Mouse (Mus musculus) spleen, adult 2 months (tissue): ENCODE data around the gene Hectd4. TPM values are rescaled to one million over a fixed set of nuclear protein-coding genes. Genes with fewer than 3 reads are reported as not detected.

Source experiments
- DNase-seq, 2 experiments: peaks; one replicate each; pipeline versions ENCODE4 v3.0.0 to v3.0.0-alpha.2; 2012 to 2021; ENCODE audit warnings: low spot score in 2 of 2, low read depth in 1 of 2
- H3K27ac ChIP-seq: fragments of 200-500 bp; 2 replicates; pipeline ENCODE4 v1.5.1; 2012; ENCODE audit warnings: low read length, inconsistent platforms; ENCODE audit not compliant: insufficient read depth
- H3K27me3 ChIP-seq: fragments of 200-500 bp; 2 replicates; pipeline ENCODE4 v1.6.1; 2012; ENCODE audit warnings: mild to moderate bottlenecking, moderate library complexity, low read length, inconsistent platforms; ENCODE audit not compliant: control insufficient read depth, insufficient read depth
- H3K36me3 ChIP-seq: fragments of 200-500 bp; 2 replicates; pipeline ENCODE4 v1.6.1; 2012; ENCODE audit warnings: mild to moderate bottlenecking, low read length, inconsistent platforms; ENCODE audit not compliant: control insufficient read depth, insufficient read depth
- H3K4me1 ChIP-seq: fragments of 200-500 bp; 2 replicates; pipeline ENCODE4 v1.6.1; 2011; ENCODE audit warnings: inconsistent platforms; ENCODE audit not compliant: control insufficient read depth, insufficient read depth, insufficient read length
- H3K4me3 ChIP-seq: fragments of 200-500 bp; 2 replicates; pipeline ENCODE4 v1.5.1; 2011; ENCODE audit warnings: mild to moderate bottlenecking, inconsistent platforms; ENCODE audit not compliant: insufficient read depth, insufficient read length; ENCODE audit errors: extremely low read depth
- CTCF ChIP-seq: fragments of 200-500 bp; IDR thresholded peaks from 2 replicates; pipeline ENCODE4 v1.5.1; 2011; ENCODE audit warnings: mild to moderate bottlenecking, inconsistent platforms; ENCODE audit not compliant: insufficient read depth, insufficient read length, insufficient replicate concordance; ENCODE audit errors: extremely low read depth
- POLR2A ChIP-seq: fragments of 200-500 bp; IDR thresholded peaks from 2 replicates; pipeline ENCODE4 v1.6.1; 2011; ENCODE audit warnings: low read depth, low read length, inconsistent platforms
- WGBS: fragments of 180-500 bp; shearing (Covaris S2); methylation state at CpG from one replicate; pipeline ENCODE4 v1.1.7; 2018; 5-methylcytosine and 5-hydroxymethylcytosine counted together
- polyA plus RNA-seq: library from polyadenylated mRNA; depleted of rRNA; stranded (reverse); fragments of >200 nt; gene quantifications from 2 replicates; pipeline ENCODE4 v1.2.3, GENCODE M21; 2012; rRNA removed

Gene Hectd4
- 28.1 and 28.4 TPM in 2 replicates for polyA plus RNA-seq

DNA sequence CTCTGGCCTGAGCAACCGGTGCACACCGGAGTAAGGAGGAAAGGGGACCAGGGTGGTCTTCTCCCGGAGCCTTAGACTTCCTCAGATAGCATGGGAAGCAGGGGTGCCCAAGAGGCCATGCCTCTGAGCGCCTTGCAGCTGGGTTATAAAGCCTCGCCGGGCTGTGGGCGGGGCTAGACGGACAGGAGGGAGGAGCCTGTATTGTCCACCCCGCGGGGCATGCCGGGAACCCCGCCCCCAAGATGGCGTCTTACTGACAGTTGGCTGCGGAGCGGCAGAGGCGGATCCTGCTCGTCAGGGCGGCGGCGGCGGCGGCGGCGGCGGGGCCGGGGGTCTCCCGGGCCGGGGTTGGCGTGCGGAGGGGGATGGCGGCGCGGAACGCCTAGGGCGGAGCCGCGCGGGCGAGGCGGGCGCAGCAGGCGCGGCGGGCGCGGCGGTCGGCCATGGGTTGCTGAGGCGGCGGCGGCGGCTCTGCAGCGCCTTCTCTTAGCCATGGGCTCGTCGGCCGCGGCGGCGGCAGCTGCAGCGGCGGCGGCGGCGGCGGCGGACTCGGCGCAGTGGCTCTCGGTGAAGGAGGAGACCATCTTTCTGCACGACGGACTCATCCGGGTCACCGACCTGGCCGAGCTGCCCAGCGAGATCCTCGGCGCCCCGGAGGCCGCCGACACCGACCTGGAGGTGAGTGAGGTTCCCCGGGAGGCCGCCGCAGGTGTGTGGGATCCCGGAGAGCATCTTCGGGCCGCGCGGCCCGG lies at the start of gene Hectd4:
Gene Hectd4, plus strand, starts transcription at position 240 of the 752 bp plus-strand sequence.
- WGBS = 3% methylated on average over 76 of the region's 90 CpGs
- Histone ChIP-seq H3K4me1 (peaks cover 2% of the 10 kb centered on the region; the same call in 1 of the 2 replicates), H3K36me3 (no peaks in the 10 kb centered on the region), H3K4me3 (peak within 1 kb of the TSS; percentile 67), H3K27me3 (no peaks in the 10 kb centered on the region), H3K27ac (peak within 1 kb of the TSS; percentile 62)
- TF ChIP-seq POLR2A (peak; percentile 41), CTCF (no peak)
- DNase-seq = peak; percentile 81 to 98

DNA sequence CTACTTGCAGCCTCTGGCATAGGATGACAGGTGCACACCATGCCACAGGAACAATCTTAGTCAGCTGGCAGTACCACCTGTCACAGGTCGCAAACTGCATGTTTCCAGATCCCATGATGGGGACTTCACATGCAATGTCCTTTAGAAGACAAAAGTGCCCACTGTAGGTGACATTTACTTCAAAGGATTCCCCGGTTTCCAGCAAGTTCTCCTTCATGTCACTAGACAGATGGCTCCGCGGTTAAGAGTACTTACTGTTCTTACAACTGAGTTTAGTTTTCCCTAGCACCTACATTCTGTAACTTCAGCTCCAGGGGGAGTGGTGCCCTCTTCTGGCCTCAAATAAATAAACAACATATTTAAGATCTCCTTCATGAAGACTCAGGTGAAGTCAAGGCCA lies 47.2 kb upstream of the Hectd4 start:
- DNase-seq = no peak
- H3K4me3 ChIP-seq = no peak overlapping the region
- H3K4me1 ChIP-seq = no peaks in the 10 kb centered on the region
- H3K36me3 ChIP-seq = peaks cover 2% of the 10 kb centered on the region; the same call in 1 of the 2 replicates
- no peak overlapping the region for H3K27ac ChIP-seq
- TF ChIP-seq CTCF (no peak), POLR2A (no peak)
- H3K27me3 ChIP-seq = no peaks in the 10 kb centered on the region
- 74% methylated on average over 4 of the region's 4 CpGs for WGBS

DNA sequence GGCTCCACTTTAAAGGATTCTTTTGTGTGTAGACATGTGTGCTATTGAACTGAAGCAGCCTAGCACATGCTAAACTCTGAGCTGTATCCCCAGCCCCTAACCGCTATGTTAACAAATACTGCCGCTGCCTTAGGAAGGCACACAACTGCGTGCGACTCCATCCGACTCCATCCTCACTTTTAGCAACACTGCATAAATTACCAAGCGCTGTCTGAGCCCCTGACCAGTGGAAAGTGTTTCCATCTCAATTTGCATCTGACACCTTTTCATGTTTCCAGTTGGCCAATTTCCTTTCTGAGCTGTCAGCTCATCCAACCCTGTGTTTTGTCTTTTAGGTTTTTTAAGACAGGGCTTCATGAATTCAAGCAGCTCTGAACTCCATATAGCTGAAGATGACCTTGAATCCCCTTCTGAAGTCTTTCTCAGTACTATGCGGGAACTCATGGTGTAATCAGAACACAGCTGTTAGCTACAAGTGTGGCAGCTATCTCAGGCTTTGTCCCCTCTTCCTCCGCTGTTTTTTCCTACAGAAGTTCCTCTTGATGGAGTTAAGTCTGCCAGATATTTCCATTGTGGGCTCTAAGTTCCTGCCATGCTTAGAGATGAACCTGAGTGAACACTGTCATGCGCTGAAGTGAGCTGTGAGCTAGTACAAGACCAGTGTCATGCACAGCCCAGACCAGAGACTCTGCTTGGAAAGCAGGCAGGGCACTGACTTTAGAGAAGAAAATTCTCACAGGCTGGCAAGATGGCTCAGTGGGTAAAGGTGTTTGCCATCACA lies 40.8 kb upstream of the Hectd4 start:
- DNase-seq = no peak
- Histone ChIP-seq H3K4me3 (no peak overlapping the region), H3K27me3 (no peaks in the 10 kb centered on the region), H3K36me3 (no peaks in the 10 kb centered on the region), H3K27ac (no peak overlapping the region), H3K4me1 (no peaks in the 10 kb centered on the region; the same call in 1 of the 2 replicates)
- WGBS = 87% methylated on average over 9 of the region's 9 CpGs
- TF ChIP-seq POLR2A = no peak
- TF ChIP-seq CTCF = no peak

DNA sequence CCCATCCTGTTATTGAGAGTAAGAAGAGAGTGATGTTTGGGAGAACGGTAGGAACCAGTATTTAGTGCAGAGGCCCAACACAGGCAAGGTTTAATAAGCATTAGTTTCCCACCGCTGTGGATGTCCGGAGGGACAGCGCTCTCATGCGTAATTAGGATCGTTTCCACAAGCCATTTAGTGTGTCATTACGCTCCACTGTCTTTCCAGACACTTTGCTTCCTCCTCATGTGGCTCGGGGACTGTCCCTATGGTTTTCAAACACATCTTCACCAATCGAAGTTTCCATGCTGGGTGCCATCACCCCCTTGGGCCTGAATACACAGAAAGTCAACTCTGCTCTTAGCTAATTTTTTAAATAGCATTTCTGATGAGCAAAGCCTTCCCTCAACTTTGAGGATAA lies 36.8 kb upstream of the Hectd4 start:
- no peaks in the 10 kb centered on the region for H3K27me3 ChIP-seq
- no peak overlapping the region for H3K27ac ChIP-seq
- no peak overlapping the region for H3K4me3 ChIP-seq
- 86% methylated on average over 9 of the region's 9 CpGs for WGBS
- no peaks in the 10 kb centered on the region for H3K36me3 ChIP-seq
- H3K4me1 ChIP-seq = peaks cover 2% of the 10 kb centered on the region; the same call in 1 of the 2 replicates
- TF ChIP-seq POLR2A = no peak
- no peak for TF ChIP-seq CTCF
- DNase-seq = no peak

DNA sequence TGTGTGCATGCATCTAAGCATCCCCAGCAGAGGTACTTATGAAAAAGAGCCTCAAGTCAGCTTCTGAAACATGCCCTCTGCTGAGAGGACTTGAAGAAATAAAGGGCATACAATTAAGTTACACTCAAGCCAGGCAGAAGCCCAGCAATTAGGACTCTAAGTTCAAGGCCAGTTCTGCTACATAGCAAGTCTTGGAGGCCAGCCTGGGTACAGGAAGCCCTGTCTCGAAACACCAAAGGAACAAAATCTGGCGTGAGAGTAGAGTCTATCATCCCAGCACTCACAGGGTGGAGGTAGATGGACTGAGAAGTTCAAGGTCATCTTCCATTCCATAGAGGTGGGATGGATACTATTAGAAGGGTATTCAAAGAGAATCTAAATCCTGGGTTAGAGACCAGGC lies 35.6 kb upstream of the Hectd4 start:
- no peak overlapping the region for H3K4me3 ChIP-seq
- no peaks in the 10 kb centered on the region for H3K27me3 ChIP-seq
- no peaks in the 10 kb centered on the region for H3K36me3 ChIP-seq
- H3K4me1 ChIP-seq = peaks cover 4% of the 10 kb centered on the region; the same call in 1 of the 2 replicates
- no peak for DNase-seq
- H3K27ac ChIP-seq = no peak overlapping the region
- TF ChIP-seq CTCF (no peak), POLR2A (no peak)
- WGBS = 77% methylated on average over 2 of the region's 2 CpGs

DNA sequence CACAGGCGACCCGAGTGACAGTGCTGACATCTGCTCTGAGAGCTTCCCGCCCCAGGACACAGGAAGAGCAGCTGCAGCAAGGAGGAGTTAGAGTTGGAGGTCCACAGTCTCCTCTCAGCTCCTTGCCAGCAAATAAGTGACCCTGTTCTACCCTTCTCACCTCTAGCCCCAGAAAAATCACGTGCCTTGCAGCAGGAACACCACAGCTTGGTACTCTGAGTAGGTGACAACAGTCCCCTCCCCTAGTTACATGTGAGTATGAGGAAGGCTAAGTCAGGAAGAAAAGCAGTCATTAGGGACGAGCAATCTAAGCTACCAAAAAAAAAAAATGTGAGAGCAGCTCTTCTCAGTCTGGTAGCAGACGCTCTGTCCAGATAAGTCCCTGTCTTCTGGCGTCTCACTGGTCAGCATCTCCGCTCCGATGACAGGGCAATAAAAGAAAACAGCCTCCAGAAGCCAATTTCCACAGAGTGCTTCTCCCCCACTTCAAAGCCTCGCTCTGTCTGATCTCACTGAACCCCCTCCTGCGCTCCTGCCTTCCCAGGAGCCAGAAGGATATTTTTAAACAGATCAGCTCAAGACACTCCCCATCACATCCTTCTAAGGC lies 35.0 kb upstream of the Hectd4 start:
- DNase-seq = no peak
- H3K4me3 ChIP-seq = no peak overlapping the region
- H3K36me3 ChIP-seq = no peaks in the 10 kb centered on the region
- H3K27me3 ChIP-seq = no peaks in the 10 kb centered on the region
- H3K4me1 ChIP-seq = peaks cover 4% of the 10 kb centered on the region; the same call in 1 of the 2 replicates
- 51% methylated on average over 11 of the region's 11 CpGs for WGBS
- no peak overlapping the region for H3K27ac ChIP-seq
- no peak for TF ChIP-seq POLR2A

DNA sequence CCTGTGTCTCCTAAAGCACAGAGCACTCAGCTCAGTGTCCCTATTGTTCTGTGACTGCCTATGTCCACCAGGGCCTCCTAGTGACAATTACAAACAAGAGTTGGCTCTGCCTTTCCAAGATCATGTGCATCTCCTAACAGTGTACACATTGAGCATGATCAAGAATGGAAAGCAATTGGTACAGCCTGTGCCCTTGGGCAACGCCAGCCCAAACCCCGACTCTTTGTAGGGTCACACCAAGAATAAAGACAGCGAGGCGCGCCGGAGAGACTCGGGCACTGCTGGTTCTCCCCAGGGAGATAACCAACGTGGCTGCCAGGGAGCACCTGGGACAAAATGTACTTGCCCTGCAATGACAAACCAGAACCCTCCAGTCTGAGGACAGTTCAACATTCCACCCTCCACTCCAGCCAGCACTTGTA lies 32.4 kb upstream of the Hectd4 start:
- H3K4me1 ChIP-seq = peaks cover 4% of the 10 kb centered on the region; the same call in 1 of the 2 replicates
- no peak overlapping the region for H3K4me3 ChIP-seq
- no peak for DNase-seq
- no peak overlapping the region for H3K27ac ChIP-seq
- no peaks in the 10 kb centered on the region for H3K27me3 ChIP-seq
- TF ChIP-seq POLR2A = no peak
- TF ChIP-seq CTCF = no peak
- H3K36me3 ChIP-seq = no peaks in the 10 kb centered on the region
- WGBS = 74% methylated on average over 8 of the region's 8 CpGs
